Mouse (Mus musculus): ENCODE data around the gene Akr1c20.

DNA sequence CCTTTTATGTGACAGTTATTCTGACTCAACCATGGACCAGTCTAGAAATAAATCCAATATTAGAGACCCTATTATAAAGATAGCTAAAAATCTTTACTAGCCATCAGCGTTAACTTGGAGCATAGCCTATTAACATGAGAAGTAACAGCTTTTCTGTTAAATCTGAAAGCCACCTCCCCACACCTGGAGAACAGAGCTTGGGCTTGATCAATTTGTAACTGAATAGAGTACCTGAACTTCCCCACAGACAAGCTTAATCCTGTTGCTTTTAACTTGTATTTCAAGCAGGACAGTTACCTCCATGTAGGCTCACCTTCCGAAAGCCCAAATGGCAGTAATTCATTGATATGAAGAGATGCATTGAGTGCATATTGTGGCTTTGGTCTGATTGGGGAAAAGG, 42.9 kb upstream of the Akr1c20 start:
- TF ChIP-seq POLR2A (IDR thresholded peaks at IDR 0.05; ENCODE audit: borderline replicate concordance, extremely low read depth, low read depth, low read length) = no peak
- TF ChIP-seq CTCF (IDR thresholded peaks at IDR 0.05; ENCODE audit: insufficient read depth, low read length) = no peak
